Mouse (Mus musculus) heart, postnatal 25 days (tissue): Measurements from ENCODE around the gene Sult2b1. TPM values are rescaled to one million over a fixed set of nuclear protein-coding genes. Genes with fewer than 3 reads are reported as not detected.

Experiments used
- DNase-seq: peaks from one replicate; pipeline ENCODE4 v3.0.0; 2022; ENCODE audit warnings: low spot score
- intact Hi-C: fragments of 180-260 bp; cut with DNase I; formaldehyde crosslinking; loops from one replicate; pipeline ENCODE4 v1.15.1; 2025
- total RNA-seq, 2 experiments: library from RNA; stranded (reverse); gene quantifications; 2 replicates each; pipeline ENCODE4 v1.2.3; 2021

The Sult2b1 gene
- total RNA-seq, 2 experiments from 2014 or later = not detected

GRCm38 (mm10) chr7:45681046-45681736 lies 103.3 kb downstream of the Sult2b1 start:
- no peak for DNase-seq
- intact Hi-C loops = loop anchor here (10.0 kb wide), 1 partner anchor 206 kb away; no protein-coding TSS in a partner anchor

Other genes starting within 250 kb of the Sult2b1 start
- gene Hsd17b14, start 229.8 kb downstream of the Sult2b1 start, total RNA-seq = under 1 TPM; 0.18 to 0.59 TPM
- gene Bcat2, start 214.5 kb downstream of the Sult2b1 start, total RNA-seq = 100 to 1,000 TPM; 188 to 200 TPM
- not detected for gene Fgf21, start 169.2 kb downstream of the Sult2b1 start, total RNA-seq
- gene Fut1, start 167.4 kb downstream of the Sult2b1 start, total RNA-seq = not detected
- under 1 TPM; 0.21 to 0.39 TPM for gene Izumo1, start 162.9 kb downstream of the Sult2b1 start, total RNA-seq
- gene Rasip1, start 157.2 kb downstream of the Sult2b1 start, total RNA-seq = 10 to 100 TPM; 26.3 to 33.6 TPM
- 1 to 10 TPM; 6.0 to 8.4 TPM for gene Mamstr, start 144.7 kb downstream of the Sult2b1 start, total RNA-seq
- under 1 TPM; 0.47 to 0.78 TPM for gene Fut2, start 118.3 kb downstream of the Sult2b1 start, total RNA-seq
- gene Ntn5, start 100.6 kb downstream of the Sult2b1 start, total RNA-seq = under 1 TPM; 0.14 to 0.29 TPM
- gene Sec1, start 90.3 kb downstream of the Sult2b1 start, total RNA-seq = under 1 TPM in 1 of 2 experiments, not detected in 1; 0.16 TPM
- 1 to 10 TPM; 2.5 to 3.8 TPM for gene Car11, start 84.8 kb downstream of the Sult2b1 start, total RNA-seq
- gene Dbp, start 79.6 kb downstream of the Sult2b1 start, total RNA-seq = 100 to 1,000 TPM in 1 of 2 experiments, 10 to 100 TPM in 1; 13.6 to 153 TPM
- 100 to 1,000 TPM; 507 to 553 TPM for gene Rpl18, start 69.2 kb downstream of the Sult2b1 start, total RNA-seq
- 10 to 100 TPM; 15.8 to 16.7 TPM for gene Sphk2, start 66.7 kb downstream of the Sult2b1 start, total RNA-seq
- gene Fam83e, start 63.5 kb downstream of the Sult2b1 start, total RNA-seq = under 1 TPM; 0.20 to 0.34 TPM
- gene Spaca4, start 58.9 kb downstream of the Sult2b1 start, total RNA-seq = not detected
- gene Lmtk3, start 931 bp downstream of the Sult2b1 start, total RNA-seq = under 1 TPM in 1 of 2 experiments, not detected in 1; 0.14 TPM
- 10 to 100 TPM; 63.2 to 65.5 TPM for gene Cyth2, start 29.9 kb upstream of the Sult2b1 start, total RNA-seq
- gene Kcnj14, start 40.1 kb upstream of the Sult2b1 start, total RNA-seq = under 1 TPM; 0.55 to 0.70 TPM
- 10 to 100 TPM in 1 of 2 experiments, 1 to 10 TPM in 1; 10.0 to 11.2 TPM for gene Grwd1, start 46.3 kb upstream of the Sult2b1 start, total RNA-seq
- 100 to 1,000 TPM in 1 of 2 experiments, 10 to 100 TPM in 1; 97.5 to 114 TPM for gene Kdelr1, start 88.1 kb upstream of the Sult2b1 start, total RNA-seq
- gene Grin2d, start 93.7 kb upstream of the Sult2b1 start, total RNA-seq = under 1 TPM; 0.36 to 0.49 TPM
- gene Syngr4, start 112.0 kb upstream of the Sult2b1 start, total RNA-seq = not detected
- 100 to 1,000 TPM; 102 to 105 TPM for gene Tmem143, start 112.3 kb upstream of the Sult2b1 start, total RNA-seq
- gene Emp3, start 136.7 kb upstream of the Sult2b1 start, total RNA-seq = 10 to 100 TPM; 20.9 to 28.7 TPM
- under 1 TPM; 0.68 to 0.75 TPM for gene Ccdc114, start 139.4 kb upstream of the Sult2b1 start, total RNA-seq
- gene Abcc6, start 245.6 kb upstream of the Sult2b1 start, total RNA-seq = not detected
- gene Nomo1, start 249.0 kb upstream of the Sult2b1 start, total RNA-seq = 10 to 100 TPM; 77.4 to 78.0 TPM